Mouse (Mus musculus) yolk sac, embryonic 10.5 days (tissue): ENCODE measurements around the gene Areg.
A peak's percentile ranks its signal among the peaks of the same experiment; 100 is the strongest.

Experiments
- DNase-seq: peaks from one replicate; pipeline ENCODE4 v3.0.0-alpha.2; 2017; ENCODE audit warnings: low spot score

Areg gene

DNA sequence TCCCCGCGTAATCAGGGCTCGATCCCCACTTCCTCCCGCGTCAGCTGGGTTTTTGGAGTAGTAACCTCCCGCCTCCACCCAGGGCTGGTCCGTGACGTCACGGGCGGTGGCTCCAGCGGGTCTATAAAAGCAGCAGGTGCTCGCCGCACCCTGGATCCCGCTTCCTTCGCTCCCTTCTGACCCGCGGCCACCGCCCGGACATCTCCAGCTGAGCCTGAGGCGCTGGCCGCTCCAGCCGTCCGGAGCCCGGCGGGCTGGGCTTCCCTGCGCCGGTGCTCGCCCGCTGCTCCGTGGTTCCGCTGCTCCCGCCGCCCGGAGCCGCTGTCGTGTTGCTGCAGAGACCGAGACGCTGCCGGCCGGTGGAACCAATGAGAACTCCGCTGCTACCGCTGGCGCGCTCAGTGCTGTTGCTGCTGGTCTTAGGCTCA is at the start of gene Areg:
TSS of gene Areg (plus strand) at position 154 of the 428 bp plus-strand sequence.
- peak; percentile 10 for DNase-seq

DNA sequence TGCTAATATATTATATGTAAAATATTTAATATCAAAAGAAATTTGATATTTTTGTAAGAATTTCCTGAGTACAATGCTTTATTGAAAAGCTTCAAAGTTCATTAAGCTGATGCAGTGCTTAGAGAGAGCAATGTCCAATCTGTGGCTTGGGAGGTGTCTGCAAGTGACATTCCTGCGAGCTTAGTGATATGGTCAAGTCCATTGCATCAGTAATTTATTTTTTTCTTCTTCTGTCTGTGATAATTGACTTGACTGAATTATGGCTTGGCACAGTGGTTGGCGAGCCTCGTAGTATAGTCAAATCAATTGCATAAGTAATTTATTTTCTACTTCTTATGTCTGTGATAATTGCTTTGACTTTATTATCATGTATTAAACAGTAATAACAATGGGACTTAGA is 49.1 kb upstream of the Areg start:
- no peak for DNase-seq

DNA sequence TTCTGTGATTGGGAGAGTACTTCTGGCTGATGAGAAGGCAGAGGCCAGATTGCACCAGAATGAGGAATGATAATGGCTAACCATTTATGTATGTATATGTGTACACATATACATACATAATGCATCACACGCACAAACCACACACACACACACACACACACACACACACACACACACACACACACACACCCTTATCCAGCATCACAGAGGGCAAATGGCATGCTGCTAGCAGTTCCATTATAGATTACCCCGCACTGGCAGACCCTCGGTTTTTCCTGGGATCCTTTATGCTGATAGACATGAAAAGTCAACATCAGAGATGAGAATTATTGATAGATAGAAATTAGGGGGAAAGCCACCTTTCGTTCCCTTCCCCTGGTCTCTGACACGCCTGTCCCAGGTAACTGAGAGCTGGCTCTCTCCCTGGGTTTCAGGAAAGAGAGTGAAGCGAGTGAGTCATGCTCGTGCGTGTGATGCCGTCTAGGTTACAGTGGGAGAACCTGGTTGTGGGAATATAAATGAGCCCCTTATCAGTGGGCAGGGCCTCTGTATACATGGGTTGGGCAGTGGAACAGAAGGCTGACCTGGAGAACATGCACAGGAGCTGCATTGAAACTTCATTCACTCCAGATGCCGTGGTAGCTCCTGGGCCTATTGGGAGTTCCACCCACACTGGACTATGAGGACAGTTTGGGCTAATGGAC is 41.3 kb upstream of the Areg start:
- DNase-seq: no peak

DNA sequence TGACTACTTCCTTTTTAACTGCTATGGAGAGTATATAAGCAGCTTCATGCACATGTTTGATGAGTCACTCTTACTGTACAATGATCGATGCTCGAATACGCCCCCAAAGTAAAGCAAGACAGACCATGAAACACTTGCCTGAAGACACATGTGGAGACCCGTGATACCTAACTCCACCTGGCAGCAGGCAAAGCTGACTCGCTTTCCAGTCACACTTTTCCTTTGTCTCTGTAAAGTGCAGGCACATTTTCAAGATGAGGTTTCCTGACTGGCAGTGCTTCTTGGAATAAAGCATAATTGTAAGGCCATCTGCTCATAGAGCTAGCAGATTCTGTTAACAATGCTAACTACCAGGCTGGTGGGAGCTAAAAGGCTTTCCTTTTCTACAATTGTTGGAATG is 37.7 kb upstream of the Areg start:
- no peak for DNase-seq

DNA sequence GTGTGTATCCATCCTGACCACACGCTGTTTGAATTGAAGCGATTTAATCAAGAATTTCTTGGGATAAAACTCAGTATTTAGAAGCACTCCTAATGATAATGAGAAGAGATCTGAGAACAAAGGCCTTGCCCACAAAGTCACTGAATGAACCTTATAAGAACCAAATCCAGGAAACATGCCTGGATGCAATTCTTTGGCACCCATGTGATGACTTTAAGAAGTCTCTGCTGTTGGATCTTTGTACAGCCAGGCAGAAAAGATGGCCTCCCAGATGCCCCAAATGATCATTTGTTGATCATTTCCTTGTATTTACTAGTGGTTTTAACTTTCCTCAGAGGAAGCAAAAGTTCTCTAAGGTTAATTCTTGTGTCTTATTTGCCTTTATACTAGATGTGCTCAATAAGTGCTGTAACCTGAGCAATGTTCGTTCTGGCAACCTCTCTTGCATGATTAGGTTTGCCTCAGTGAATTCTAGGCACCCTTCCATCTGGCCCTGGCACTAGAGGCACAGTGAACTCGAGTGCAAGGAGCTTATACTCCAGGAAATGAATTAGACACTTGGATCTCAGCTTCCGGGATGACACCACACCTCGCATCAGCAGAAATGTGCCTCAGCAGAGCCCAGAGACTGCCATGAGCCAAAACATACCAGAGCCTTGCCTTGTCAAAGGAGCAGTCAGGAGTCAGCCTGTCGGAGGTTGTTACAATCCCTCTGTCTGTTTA is 35.3 kb upstream of the Areg start:
- no peak for DNase-seq

DNA sequence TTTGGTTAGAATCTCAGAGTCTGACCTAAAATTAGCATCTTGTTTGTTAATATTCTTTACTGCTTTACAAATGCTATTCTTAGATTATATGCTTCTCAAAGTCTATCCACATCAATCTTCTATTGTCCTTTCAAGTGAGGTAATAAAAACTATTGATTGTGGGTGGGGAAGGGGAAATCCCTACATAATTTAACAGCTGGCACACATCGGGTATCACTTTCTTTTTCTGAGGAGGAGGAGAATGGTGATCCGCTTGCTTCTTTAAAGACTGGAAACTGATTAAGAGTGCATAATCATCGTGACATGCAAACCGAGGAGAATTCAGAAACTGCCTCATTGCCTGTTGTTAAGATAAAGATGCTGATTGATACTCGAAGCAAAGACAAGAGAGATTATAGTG is 33.2 kb upstream of the Areg start:
- DNase-seq: no peak

DNA sequence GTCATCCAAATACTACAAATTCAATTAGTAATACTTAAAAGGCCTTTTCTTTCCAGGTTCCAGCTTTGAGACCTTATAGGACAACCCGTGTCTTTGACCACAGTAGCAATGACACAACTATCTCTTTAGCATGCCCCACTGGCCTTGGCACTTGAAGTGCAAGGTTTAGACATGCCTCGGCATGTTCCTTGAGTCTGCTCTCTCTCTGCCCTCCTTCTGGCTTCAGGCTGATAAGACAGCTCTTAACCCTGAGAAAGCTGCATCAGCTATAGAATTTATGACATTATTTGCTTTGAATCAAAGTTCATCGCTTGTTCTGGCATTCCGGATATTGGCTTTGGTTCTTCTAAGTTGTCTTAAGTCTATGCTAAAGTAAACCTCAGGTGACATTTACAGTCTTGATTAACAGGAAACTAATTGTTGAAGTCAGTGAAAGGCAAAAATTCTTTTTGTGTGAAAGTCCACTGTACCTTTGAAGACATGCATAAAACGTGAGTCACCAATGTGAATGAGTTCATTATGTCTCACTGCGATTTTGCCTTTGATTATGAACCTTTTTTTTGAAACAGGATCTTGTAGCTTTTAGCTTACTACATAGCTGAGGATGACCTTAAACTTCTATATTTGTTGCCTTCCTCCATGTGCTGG is 29.3 kb upstream of the Areg start:
- no peak for DNase-seq

DNA sequence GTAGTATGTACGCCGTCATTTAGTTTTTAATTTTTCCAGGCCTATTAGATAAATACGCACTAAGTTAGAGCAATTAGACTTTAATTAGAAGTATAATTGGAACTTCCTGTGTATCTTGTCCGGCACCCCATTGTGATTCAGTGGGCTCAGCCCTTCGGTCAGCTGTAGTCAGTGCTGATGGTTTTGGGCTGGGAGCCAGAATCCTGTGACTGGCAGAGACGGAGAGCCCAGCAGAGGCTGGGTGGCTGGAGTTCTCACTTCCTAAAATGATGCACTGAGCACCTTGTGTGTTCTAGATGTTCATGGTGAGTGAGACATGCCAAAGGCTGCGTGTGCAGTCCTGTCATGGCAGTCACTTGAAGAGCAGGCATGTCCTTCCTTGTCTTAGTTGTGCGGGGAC is 28.4 kb upstream of the Areg start:
- DNase-seq: no peak

DNA sequence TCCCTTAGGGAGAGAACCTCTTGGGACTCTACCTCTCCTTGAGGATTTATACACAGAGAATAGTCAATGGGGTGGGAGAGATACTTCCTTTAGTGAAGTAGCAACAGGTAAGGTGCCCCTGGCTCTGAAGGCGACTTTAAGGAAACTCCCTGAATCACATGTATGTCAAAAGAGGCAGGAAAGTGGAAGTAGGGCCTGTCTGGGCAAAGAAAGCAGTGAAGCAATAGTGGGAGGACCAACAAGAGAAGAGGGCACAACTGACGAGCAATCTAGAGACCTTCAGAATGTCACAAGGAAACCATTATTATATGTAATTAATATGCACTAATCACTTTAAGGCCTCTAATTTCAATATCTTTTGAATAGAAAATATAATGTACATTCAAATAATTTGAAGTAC is 25.4 kb upstream of the Areg start:
- DNase-seq: no peak

DNA sequence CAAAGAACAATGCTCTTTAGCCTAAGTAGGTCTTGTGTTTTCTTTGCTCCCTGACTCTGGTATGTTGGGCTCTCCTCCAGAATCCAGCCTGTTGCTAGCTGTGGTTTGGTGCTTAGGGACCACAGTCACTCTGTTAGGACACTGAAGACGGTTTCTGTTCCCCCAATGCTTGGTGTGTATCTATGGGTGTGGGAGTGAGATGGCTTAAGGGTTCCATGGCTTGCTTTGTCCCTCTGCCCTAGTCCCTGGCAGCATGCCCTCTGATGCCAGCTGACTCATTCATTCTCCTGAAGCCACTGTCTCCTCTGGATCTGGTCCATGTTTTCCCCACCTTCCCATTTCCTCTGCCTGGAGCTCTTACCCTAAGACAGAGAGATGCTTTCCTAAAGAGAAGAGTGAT is 24.8 kb upstream of the Areg start:
- no peak for DNase-seq

DNA sequence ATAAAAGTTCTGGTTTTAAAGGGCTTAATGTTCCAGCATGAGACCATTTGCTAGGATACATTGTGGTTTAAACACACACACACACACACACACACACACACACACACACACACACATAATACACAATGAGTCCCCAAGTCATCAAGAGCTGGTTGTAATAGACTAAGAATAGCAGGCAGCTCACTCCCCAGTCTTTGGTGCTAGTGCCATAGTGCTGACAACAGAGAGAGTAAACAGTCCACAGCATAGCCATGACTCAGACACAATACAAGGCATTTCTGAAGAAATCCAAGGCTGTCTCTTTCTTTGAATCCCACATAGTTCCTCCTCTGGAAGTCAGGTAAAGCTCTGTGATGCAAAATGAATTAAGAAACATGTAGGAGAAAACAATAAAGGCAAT is 20.8 kb upstream of the Areg start:
- DNase-seq: no peak

DNA sequence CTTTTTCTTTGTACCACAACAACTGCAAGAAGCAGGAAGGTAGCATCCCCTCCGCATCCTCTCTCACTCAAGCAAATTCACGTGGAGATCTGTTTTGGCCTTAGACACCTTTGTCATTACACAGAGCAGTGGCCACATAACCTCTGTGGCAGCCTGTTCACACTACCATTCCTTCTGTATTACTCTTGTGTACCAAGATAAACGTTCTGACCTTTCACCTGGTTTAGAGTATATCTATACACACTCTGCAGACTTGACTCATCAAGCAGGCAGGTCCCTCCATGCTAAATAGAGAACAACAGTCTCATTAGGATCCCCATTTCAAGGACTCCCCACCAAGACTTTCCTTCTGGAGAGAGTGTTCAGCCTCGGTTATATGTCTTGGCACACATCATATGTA is 16.0 kb upstream of the Areg start:
- DNase-seq: no peak

DNA sequence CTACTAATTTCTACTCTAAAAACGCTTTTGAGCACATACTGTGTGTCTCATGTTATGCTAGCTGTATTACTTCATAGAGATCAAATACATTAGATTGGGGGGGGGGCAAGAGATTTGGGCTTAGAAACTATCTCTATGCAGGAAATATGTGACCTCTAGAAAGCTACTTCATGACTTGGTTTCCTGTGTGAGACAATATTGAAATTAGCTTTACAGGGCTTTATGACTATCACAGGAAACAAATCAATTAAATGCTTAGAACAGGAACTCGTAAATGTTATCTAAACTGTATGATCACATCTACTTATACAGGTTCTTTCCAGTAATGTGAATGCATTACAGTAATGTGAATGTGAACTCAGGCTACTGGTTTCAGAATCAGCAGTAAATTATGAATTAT is 15.3 kb upstream of the Areg start:
- DNase-seq: no peak

DNA sequence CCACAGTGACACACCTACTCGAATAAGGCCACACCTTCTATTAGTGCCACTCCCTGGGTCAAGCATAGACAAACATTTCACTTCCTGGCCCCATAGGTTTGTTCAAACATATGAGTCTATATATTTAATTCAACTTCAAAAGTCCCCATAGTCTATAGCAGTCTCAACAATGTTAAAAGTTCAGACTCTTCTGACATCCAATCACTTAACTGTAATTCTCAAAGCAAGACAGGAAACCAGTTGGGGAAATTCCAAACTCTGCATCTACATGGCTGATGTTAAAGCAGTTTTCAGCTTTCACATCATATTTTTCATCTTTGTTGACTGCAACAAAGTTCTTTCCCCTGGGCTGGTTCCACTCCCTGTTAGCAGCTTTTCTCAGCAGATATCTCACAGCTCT is 12.8 kb upstream of the Areg start:
- no peak for DNase-seq

DNA sequence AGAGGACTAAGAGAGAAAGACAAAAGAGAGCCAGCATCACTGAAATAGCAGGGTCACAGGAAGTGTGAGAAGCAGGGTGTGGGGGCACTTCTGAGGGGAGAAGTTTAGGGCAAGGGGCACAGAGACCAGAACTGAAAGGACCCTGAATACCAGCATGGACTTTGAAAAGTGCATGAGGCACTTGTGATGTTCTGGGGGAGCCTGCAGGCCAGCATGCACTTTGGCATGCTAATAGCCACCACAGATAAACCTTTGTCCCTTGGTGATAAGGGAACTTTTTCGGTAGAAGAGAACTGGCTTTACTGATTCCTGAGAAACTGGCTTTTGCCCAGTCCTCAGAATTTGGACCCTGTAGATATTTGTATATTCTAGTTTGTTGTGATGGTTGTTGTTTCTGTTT is 4.4 kb upstream of the Areg start:
- DNase-seq: no peak

DNA sequence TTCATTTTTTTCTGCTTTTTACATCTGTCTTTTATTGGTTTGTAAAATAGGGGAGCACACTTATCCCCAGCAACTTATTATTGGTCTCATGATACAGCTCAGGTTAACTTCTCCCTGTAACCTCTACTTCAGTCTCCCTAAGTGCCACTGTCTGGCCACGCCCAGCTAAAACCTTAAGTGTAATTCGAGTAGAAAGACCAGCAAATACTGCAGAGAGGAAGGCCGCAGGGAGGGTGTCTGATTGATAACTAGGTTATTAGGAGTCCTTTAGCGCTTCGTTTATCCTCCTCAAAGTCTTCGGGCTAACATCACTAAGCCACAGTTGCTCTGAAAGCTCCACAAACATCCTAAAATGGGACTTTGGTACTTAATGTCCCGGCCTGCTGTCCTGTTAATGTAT is 429 bp upstream of the Areg start:
- DNase-seq: no peak

DNA sequence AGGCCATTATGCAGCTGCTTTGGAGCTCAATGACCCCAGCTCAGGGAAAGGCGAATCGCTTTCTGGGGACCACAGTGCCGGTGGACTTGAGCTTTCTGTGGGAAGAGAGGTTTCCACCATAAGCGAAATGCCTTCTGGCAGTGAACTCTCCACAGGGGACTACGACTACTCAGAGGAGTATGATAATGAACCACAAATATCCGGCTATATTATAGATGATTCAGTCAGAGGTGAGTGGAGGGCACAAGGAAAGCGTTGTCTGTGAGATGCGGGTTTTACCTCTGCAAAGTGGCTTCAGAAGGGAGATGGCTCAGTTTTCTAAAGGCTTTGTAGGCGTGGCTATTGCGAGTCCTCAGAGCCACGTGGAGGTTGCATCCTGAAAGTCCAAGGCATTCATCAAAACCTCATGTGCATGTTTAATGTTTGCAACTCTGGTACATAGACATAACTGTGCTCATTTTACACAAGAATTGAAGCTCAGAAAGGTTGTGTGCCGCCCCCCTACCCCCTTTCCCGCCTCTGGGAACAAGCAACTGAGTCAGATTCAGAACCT is 1.6 kb downstream of the Areg start:
- DNase-seq: no peak

DNA sequence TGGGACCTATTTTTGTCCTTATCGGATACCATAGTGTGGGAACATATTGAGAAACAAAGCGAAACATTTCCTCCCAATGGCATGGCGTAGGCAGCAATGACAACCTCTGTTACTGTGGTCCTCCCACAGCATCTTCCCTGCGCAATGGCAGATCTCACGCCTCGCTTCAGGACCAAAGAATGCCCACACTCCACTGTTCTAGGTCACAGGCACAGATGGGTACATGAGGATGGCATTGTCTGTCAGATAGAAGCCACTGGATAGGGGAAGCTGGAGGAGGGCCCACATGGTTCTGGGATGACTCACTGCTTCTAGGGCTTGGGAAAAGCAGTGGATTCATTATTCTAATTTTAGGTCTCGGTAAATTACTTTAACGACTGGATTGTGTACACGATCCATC is 5.6 kb downstream of the Areg start:
- no peak for DNase-seq

DNA sequence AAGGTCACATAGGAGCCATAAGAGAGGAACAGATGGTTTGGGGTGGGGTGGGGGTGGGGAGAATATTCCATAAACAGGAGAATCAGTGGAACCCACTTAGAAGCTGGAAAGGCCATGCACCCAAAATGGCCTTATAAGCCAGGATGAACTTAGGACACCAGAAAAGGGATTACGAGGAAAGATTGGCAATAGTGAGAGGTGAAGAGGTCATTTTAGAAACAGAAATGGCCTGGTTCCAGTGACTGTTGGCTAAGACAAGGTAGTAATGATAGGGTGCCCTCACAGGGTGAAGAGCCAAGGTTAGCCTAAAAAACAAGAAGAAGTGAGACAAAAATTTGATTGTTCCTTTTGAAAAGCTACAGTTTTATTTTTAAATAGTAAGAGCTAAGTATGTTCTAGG is 7.6 kb downstream of the Areg start:
- DNase-seq: no peak

DNA sequence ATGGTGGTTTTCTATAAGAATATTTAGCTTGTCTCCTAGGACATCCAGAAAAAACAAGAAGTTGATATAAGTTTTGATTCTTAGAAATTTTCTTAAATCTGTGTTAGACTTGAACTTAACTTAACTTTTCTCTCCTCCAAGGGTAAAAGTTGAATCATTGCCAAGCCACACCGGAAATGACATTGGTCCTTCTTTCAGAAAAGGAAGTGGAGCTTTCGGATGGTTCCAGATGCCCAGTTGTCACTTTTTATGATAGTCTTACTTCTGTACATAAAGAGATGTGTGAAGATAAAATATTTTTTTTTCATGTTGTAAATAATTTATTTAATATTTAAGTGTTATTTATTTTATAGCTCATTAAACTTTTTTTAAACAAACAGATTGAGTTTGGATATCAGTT is 8.7 kb downstream of the Areg start:
- no peak for DNase-seq

DNA sequence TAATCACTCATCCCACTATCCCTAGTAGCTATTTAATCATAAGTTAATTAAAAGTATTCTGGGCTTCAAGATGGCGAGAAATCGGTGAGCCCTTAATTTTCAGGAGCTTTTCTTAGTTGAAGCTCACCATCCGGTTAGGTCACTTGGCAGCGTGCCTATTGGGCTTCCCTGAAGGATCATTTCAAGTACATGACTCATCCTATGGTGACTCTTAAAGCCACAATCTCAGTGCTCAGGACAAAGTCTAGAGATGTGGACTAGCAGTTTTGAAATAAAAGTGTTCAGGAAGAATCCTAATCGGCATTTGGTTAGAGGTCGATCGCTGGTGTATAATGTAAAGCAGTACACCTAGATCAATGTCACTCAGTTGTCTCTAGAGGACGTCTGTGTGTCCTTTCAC is 17.3 kb downstream of the Areg start:
- no peak for DNase-seq

DNA sequence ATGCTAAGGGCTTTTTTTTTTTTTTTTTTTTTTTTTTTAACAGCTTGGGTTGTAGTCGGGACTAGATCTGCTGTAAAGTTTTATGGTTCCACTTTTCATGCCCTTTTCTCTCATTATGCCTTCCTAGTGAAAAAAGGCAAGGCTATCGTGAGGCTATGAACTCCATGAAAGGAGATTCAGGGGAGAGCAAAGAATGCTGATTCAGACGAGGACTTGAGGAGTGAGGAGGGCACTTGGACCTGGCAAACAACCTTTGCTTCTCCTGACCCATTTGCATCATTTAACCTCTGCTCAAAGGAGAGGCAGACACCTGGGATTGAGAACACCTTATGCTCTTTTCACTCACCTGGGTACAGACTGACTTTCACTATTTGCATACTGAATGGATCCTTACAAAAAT is 17.8 kb downstream of the Areg start:
- no peak for DNase-seq

DNA sequence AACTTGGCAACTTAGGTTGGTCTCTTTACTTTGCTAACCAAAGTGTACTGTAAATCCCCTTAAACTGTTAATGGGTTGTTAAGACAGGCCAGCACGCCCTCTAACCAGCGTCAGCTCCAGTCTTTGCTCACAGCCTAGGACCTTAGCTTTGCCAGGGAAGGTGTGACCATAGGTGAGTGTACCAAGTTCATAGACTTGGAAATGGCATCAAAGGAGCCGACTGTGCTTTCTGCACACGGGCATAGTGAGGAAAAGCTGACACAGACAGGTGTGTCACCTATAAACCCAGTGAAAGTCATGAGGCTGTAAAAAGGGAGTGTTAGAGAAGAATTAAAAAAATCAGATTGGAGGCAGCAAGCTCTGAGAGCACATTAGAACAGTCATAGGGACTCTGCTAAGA is 23.4 kb downstream of the Areg start:
- DNase-seq: no peak
